Mouse (Mus musculus) liver, adult 2 months (tissue): ENCODE results near the gene Cda.

Experiments
- CTCF ChIP-seq: fragments of 200-500 bp; IDR thresholded peaks from 2 replicates; pipeline ENCODE4 v1.5.1; 2011; ENCODE audit warnings: low read depth, low read length, control low read depth
- POLR2A ChIP-seq: fragments of 200-500 bp; IDR thresholded peaks from 2 replicates; pipeline ENCODE4 v1.6.1; 2011; ENCODE audit warnings: low read length, control low read depth; ENCODE audit not compliant: insufficient read depth; ENCODE audit errors: extremely low read depth

GRCm38 (mm10) chr4:138393703-138394102 lies 25.9 kb upstream of the Cda start:
- TF ChIP-seq POLR2A (no peak), CTCF (no peak)
